Mouse (Mus musculus) megakaryocyte-erythroid progenitor cell, adult 5-6 weeks (primary cell): ENCODE measurements around the gene Ap5z1. TPM values are rescaled to one million over a fixed set of nuclear protein-coding genes. Genes with fewer than 3 reads are reported as not detected.
A peak's percentile ranks its signal among the peaks of the same experiment; 100 is the strongest.

Experiments used
- ATAC-seq: replicated peaks from 2 replicates; pipeline ENCODE4 v1.8.0; 2016; ENCODE audit warnings: mild to moderate bottlenecking, inconsistent platforms; ENCODE audit not compliant: severe bottlenecking, poor library complexity, low FRiP score, low TSS enrichment
- total RNA-seq, 2 experiments: library from RNA; stranded (forward) in 1 of 2; stranded (reverse) in 1 of 2; fragments of 200-1000, 215-1000 nt in 1 of 2; fragments of >200 nt in 1 of 2; fragmentation: Nextera tagmentation in 1 of 2; gene quantifications; 2 replicates each; pipeline ENCODE4 v1.2.3; 2014 to 2017

Ap5z1 gene
- total RNA-seq, 2 experiments from 2014 or later, result 4.9 to 16.4 TPM

DNA sequence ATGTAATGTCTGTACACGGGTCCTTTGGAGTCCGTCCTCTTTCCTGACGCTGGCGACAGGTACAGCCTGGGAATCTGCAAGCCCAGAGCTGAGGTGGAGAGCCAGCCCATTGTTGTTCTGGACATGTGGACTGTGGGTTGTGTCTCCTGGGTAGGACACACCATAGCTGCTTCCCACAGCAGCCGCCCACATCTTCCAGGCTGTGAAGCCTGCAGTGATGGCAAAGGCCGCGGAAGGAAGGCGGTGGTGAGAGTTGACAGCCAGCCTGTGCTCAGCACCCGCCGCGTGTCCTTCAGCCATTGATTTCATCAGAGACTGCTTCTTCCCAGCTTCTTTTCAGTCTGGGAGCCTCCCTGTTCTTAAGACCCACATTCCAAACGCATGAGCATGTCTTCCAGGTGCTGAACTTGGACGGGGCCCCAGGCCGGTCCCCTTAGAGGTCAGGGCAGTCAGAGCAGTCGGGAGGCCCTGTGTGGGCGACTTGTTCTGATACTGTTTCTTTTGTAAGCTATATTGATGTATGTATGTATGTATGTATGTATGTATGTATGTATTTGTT, 25.3 kb upstream of the Ap5z1 start:
- no peak for ATAC-seq

DNA sequence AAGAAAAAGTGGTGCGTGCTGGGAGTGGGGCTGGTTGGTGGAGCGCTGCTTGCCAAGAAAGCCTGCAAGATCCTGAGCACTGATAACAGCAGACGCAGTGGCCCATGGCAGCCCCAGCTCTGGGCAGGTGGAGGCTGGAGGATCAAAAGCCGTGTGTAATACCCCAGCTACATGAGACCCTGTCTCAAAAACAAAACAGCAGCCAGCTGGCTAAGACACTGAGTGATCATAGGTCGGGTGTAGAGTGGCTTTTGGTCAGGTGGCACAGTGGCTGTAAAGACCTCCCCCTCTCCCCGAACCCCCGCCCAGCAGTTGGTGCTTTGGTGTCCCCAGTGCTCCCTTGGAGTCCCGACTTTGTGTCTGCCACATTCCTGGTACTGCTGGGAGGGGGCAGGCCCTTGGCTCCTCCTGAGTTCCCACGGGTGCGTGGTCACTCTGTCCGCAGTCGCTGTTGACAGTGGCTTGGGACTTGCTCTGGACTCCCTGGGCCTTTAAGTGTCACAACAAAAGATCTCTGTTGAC, 23.8 kb upstream of the Ap5z1 start:
- ATAC-seq, result peak; percentile 22

DNA sequence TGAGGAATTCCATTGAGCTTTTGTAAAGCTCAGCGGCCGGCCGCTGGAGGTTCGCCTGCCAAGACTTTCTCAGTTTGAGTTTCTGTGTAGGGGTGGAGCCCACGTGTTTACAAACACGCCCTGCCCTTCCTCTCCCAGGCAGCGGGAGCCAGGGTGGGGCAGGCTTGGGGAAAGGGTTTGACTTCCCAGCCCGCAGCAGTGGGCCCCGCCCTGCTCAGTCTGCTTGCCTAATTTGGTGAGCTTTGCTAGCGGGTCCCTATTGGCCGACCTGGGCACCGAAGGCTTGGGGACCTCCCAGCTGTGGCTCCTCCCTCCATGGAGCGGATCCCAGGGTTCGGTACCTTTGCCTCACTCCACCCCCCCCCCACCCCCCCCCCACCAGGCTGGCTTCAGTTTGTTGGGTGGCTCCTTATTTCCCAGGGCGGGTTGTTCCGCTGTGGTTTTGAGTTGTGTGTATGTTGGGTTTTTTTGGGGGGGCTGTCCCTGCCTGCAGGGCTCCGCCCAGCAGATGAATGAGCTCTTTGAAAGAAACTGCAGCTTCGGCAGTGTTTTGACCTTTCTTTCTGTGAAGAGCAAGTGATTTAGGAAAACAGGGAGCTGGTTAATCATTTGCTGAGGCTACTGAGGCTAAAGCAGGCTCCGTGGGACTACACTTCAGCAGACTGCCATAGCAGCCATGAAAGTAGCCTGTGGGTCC, 23.1 kb upstream of the Ap5z1 start:
- peak; percentile 89 for ATAC-seq

DNA sequence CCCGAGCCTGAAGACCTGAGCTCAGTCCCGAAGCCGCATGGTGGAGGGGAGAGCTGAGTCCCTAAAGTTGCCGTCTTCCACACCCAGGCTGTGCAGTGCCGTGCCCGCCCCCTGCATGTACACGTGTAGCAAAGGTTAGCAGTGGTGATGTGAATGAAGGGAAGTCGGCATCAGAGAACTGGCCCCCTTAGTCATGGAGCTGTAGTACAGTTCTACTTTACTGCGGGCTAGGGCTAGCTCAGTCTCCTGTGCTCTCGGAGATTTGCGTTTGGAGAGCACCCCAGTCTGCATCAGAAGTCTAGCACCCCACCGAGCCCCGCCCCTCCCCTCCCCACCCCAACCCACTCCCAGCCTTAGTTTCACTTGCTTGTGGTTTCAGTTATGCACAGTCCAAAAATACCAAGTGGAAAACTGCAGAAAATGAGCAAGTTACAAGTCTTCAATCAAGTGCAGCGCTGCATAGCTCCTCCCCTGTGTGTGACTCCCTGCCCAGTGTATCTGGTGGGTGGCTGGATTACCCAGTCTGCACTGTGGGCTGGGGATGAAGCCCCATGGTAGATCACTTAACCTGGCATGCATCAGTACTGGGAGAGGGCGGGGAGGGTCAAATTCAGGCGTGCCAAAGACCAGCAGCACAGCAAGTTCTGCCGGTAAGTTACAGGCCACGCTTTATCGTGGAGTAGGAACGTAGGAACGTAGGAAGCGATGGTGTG, 22.3 kb upstream of the Ap5z1 start:
- ATAC-seq, result no peak

DNA sequence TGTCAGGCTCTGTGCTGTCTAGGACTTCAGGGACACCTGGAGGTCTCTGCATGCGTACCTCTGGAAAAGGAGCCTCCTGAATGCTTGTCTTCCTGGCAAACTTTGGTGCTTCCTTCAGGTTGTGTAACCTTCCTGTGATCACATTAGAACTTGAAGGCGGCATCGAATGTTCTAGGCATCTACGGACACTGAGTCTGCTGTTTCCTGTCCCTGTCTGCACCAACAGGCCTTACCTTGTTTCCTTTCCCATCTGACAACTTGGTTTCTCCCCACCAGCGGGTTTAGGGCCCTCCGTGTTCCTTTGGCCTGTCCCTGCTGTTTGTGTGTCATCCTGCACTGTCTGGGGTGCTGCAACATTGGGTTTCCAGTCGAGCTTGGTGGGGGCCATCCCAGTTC, 21.7 kb upstream of the Ap5z1 start:
- no peak for ATAC-seq

DNA sequence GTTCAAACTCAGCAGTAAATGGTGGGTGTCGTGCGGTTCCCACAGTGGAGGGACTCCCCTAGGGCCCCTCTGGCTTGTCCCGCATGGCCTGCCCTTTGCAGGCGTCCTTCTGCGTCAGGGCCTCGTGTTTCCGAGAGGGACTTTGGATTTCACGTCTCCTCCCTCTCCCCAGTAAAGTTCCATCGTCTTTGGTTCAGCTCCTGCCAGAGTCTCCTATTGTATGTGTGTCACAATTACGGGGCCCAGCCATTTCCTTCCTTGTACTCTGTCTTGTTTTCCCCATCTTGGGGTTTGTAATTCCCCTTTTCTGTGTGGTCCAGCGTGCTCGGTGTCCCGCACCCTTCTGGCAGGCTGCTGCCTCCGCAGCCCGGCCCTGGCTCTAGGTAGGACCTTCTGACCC, 20.2 kb upstream of the Ap5z1 start:
- ATAC-seq, result no peak

DNA sequence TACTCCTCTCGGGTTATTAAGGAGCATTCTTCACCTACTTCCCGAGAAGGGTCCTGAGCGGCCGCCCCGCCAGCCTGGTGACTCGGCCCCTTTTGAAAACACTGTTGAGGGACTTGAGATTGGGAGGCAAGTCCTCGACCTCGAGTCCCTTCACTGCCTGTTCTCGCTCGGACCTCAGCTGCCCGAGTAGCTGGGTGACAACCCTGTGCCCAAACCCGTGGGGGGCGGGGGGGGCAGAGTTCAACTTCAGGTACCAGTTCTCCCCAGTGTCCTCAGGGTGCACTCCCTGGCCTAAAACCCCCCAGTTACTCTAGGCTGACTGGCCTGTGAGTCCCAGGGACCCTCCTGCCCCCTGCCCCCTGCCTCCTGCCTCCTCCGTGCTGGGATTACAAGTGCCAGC, 19.8 kb upstream of the Ap5z1 start:
- ATAC-seq, result no peak

DNA sequence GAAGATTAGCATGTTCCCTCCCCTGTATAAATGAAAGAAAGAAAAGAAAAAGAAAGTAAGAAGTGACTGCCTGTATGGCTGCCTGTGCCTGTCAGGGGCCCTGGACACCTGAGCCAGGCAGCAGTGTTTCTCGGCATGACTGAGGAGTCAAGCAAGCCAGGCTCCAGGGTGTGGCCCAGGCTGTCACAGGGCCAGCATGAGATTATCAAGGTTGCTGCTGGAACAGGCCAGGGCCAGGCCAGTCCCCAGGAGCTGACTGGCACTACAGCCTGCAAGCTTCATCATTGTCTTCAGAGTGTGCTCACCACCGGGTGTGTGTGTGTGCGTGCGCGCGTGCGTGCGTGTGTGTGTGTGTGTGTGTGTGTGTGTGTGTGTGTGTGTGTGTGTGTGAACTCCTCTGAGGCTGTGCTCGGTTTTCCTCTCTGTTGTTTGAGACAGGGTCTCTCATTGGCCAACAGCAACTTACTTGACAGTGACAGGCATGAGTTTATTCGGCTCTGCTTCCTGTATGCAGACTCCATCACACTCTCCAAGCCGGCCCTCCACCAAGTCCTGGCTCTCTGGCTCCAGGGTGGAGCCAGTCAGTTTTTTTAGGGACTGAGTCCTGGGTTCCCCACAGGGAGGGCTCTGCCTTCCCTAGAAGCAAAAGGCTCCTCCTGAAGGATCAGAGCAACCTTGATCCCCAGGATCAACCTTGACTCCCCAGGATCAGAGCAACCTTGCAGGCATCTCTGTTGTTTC, 18.8 kb upstream of the Ap5z1 start:
- peak; percentile 68 for ATAC-seq

DNA sequence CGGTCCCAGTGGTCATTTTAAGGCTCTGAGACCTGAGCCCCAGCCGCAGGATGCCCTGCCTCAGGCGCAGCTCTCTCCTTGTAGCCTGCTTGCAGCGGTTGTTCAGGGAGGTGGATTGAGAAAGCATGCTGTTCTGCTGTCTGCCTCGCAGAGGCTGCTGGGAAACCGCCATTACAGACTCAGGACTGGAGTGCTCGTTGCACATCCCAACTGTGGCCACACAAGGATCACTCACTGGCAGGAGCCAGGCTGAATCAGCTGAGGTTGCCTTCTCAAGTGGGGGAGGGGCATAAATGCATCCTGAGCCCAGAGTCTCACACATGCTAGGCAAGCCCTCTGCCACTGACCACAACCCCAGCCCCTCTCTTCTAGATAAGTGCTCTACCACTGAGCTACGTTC, 18.0 kb upstream of the Ap5z1 start:
- no peak for ATAC-seq

DNA sequence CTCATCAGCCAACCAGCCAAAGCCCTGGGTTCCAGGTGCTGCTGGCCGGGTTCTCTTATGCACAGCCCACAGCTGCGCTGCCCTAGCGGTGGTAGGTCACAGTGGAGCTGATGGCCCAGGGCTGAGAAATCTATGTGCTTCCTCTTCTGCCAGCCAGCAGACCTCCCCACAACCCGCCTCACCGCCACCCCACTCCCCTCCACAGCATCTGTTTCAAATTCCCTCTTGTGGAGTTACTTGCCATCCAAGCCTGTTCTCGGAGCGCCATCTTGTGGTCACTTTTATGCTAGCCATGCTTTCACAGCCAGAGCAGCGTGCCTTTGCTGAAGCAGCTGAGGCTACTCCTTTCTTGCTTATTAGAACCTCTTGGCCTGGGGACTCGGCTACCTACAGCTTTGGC, 15.7 kb upstream of the Ap5z1 start:
- ATAC-seq, result peak; percentile 52

DNA sequence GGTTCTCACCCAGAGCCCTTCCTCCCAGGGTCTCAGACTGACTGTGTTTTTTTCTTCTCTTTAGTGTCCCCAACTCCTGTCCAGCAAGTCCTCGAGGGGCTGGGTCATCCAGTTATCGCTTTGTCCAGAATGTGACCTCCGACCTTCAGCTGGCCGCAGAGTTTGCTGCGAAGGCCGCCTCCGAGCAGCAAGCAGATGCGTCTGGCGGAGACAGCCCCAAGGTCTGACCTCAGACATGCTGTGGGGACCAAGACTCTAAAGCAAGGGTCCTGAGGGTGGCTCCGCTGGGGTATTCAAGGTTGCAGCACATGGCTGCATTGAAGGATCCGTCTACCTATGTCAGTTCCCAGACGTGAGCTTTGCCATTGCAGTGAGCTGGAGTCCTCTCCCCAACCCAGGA, 15.1 kb upstream of the Ap5z1 start:
- ATAC-seq, result no peak

DNA sequence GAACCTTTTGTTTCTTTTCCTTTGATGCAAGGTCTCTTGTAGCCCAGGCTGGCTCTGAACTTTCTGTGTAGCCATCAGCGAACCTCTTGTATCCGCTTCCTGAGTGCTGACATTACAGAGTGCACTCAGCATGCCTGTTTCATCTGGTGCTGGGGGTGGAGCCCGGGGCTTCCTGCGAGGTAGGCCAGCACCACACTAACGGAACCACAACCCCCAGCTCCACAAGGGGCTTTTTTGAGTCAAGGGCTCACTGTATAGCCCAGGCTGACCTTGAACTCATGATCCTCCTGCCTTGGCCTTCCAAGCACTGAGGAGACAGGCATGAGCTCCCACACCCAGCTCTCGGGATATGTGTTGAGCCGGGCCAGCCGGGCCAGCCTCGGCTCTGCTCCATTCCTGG, 12.9 kb upstream of the Ap5z1 start:
- no peak for ATAC-seq

DNA sequence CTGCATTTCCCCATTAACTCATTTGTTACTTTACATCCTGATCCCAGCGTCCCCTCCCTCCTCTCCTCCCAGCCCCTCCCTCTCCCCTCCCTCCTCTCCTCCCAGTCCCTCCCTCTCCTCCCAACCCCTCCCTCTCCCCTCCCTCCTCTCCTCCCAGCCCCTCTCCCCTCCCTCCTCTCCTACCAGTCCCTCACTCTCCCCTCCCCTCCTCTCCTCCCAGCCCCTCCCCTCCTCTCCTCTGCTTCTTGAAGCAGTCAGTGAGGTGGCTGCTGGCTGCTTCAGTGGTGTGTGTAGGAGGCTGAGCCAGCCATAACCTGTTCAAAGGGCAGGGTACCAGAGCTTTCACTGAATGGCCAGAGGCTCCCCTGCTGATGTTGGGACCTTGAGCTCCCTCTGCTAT, 12.0 kb upstream of the Ap5z1 start:
- no peak for ATAC-seq

DNA sequence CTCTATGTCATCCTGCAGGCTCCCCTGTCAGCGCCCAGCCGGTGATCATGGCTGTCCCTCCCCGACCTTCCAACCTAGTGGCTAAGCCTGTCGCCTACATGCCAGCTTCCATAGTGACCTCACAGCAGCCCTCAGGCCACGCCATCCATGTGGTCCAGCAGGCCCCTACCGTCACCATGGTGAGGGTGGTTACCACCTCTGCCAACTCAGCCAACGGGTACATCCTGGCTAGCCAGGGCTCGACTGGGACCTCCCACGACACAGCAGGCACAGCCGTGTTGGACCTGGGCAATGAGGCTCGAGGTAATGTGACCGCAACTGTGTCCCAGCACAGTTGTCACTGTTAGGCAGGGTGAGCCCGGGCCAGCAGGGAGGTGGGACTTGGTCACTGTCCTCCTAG, 10.0 kb upstream of the Ap5z1 start:
- ATAC-seq, result no peak

DNA sequence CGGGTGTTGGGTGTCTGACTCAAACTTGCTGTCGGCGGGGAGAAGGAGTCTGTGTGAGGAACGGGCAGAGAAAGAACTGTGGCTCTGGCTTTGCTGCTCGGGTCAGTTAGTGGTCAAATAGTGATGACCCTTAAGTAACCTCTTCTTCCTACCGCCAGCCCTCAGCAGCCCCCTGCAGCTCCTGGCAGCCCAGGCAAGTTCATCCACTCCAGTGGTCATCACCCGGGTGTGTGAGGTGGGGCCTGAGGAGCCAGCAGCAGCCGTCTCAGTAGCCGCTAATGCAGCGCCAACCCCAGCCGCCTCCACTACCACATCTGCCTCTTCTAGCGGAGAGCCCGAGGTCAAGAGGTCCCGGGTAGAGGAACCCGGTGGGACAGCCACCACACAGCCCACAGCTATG, 7.4 kb upstream of the Ap5z1 start:
- no peak for ATAC-seq

DNA sequence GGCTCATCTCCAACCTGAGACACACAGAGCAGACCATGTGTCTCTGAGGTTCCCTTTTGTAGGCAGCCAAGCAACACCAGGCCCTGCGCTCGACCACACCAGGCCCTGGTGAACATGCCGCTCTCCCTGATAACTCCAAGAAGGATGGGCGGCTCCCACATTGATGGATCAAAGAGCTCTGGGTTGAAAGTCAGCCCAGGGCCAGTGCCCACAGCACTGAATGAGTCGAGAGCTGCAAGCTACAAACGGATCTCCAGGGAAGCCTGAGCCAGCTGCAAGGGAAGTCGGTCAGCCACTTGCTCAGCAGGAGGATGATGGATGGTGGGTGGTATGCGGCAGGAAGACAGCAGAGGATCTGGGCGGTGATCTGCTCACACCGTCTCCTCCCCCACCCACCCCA, 6.4 kb upstream of the Ap5z1 start:
- ATAC-seq, result no peak

DNA sequence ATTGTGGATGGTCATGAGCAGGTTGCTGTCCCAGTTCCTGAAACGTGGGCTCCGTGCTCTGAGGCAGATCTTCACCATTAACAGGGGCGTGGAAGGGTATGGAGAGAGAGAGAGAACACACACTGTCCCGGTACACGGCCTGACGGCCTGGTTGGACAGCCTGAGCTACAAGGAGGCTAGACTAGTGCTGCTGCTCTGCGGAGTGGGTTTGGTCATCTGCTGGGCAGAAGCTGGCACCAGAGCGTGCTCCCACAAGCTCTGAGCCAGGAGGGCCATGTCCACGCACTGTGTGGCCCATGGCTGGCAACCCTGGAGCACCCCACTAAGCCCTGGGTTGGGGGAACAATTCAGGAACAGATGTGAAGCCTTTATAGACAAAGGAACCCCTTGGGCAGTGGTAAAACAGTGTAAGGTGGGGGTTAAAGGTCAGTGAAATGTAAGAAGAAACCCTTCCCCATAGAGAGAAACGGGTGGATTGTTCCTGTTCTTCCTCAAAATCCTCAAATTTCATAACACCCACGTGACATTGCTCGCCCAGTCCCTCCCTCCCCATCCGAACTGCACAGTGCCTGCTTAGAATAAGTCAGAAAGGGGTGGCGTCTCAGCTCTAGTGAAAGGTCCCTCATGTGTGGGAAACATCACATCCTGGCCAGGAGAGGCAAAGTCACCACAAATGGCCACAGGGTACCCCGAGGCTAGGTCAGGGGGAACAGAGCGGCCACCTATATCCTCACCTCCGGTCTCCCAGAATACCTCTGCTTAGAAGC, 4.8 kb upstream of the Ap5z1 start:
- no peak for ATAC-seq

DNA sequence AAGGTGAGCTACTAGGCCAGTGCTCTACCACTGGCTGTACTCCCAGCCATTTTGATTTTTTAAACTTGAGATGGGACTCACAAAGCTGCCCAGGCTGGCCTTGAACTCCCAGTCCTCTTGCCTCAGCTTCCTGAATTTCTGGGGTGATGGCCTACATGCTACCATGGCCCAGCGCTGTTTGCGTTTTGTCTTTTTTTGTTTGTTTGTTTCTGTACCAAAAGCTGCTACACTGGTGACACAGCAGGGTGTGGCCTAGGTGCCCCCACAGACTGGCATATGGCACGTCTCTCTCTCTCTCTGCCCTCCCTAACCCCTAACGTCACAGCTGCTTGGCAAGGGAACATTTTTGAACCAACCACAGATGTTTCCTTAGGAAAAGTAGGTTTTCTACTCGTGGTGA, 3.9 kb upstream of the Ap5z1 start:
- no peak for ATAC-seq

DNA sequence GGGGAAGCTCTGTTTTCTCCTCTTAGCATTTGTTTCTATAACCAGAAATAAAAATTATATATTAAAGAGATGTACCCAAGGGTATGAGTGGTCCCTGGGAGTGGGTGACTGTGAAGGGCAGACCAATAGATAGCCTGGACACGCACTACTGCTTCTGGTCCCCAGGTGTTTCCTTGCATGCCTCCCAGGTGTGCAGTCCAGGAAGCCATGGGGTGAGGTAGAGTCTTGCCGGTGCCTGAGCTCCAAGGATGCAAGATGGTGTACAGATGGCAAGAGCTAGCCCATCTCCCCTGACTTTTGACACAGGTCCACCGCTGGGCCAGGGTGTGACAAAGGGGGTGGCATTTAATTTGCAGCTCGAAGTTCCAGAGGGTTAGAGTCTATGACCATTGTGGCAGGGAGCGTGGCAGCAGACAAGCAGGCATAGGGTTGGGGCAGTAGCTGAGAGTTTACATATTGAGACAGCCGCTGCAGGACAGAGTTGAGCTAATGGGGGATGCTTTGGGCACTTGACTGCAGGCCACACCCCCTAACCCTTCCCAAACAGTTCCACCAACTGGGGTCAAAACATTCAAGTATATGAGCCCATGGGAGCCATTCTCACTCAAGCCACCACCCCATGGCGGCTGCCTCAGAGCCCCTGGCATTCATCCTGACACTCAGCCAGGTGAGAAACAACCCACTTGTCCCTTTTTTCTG, 1.7 kb upstream of the Ap5z1 start:
- ATAC-seq, result no peak
